Mouse (Mus musculus): ENCODE data around the gene Idua. TPM values are rescaled to one million over a fixed set of nuclear protein-coding genes. Genes with fewer than 3 reads are reported as not detected.
A peak's percentile ranks its signal among the peaks of the same experiment; 100 is the strongest.

Gene Idua
- total RNA-seq, 2 experiments from 2014 or later = 14.3 to 14.8 TPM

DNA sequence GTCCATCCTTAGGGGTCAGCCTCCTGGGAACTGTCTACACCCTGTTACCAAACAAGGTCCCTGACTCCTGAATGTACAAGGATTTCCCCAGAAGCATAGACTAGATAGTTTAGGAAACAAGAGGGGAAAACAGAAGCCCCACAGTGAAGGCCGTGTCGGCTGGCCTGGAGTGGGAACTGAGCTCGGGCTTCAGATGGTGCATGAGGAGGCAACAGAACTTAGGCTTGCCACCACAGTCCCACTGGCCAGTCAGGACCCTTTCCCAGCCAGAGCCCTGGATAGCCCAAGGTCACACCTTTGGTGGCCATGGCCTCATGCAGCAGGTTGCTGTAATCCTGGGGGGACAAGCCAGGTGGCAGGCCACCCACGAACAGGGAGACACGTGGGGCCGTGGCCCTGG is 6.8 kb upstream of the Idua start:
- DNase-seq (ENCODE audit: low spot score in 2 of 2) = no peak

DNA sequence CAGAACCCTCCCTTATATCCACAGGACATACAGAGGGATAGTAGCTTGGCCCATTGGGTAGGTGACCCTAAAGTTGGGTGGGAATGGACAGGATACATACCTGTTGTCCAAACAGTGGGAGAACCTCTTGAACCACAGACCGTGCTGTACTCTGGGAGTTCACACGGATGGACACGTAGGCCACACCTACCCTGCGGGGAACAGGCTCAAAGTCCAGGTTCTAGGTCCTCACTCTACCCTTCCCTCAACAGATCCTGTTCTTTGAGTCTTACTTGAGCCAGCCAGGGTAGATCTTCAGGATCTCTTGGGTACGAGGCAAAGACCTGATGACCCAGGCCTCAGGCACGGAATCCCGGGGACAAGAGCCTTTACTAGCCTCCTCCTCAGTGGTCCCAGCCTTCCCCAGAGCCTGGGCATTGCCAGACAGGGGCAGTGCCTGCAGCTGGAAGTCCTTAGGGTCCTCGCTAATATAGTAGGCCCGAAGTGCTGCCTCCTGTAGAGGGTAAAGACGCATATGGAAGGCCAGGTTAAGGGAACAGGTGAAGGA is 5.6 kb upstream of the Idua start:
- no peak for DNase-seq (ENCODE audit: low spot score in 2 of 2)

DNA sequence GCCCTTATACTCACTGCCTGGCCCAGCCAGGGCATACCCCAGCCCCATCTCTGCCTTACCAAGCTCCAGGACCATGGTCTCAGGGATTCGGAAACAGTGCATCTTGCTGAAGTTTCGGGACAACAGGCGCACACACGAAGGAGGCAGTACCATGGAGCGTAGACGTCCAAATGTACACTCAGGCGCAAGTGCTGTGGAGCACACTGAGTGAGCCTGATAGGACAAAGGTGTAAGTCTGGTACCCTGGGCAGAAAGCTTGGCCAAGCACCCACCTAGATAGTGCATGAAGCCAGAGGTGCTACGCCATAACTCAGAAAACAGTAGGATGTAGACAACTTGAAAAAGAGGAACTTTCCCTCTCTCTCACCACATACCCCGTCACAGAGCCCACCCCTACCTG is 4.8 kb upstream of the Idua start:
- no peak for DNase-seq (ENCODE audit: low spot score in 2 of 2)

- DNase-seq (ENCODE audit: low spot score in 2 of 2) = no peak
Observed at GRCm38 (mm10) chr5:108655891-108656650, 4.1 kb upstream of the Idua start.

- DNase-seq (ENCODE audit: low spot score in 2 of 2) = no peak
Observed at GRCm38 (mm10) chr5:108657406-108657805, 2.7 kb upstream of the Idua start.

- no peak for DNase-seq (ENCODE audit: low spot score in 2 of 2)
Observed at GRCm38 (mm10) chr5:108658611-108659010, 1.5 kb upstream of the Idua start.

DNA sequence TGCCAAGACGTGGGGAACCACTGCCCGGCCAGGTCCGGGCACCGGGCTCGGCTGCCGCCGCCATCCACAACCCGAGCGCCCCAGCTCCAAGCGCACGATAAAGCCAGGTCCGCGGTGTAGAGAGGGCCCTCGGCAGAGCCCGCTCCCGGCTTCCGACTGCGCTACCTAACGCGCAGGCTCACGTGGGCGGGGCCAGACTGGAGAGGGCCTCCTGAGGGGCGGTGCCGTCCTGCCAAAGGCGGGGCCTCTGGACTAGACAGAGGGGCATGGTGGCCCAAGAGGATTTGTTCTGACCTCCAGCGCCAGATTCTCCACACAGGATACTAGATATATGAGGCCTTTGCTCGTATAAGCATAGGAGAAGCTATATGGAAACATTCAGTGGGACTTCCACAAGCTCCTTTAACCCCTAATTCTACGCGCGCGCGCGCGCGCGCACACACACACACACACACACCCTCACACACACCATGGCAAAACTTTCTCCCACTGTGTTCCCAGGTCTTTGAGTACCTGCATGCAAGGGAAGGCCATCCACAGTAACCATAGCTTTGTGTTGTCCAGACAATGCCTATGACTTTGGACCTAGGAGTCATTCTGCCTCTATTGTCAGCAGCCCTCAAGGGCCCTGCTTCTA is 619 bp downstream of the Idua start:
- DNase-seq (ENCODE audit: low spot score in 2 of 2) = peak; percentile 88 to 89

DNA sequence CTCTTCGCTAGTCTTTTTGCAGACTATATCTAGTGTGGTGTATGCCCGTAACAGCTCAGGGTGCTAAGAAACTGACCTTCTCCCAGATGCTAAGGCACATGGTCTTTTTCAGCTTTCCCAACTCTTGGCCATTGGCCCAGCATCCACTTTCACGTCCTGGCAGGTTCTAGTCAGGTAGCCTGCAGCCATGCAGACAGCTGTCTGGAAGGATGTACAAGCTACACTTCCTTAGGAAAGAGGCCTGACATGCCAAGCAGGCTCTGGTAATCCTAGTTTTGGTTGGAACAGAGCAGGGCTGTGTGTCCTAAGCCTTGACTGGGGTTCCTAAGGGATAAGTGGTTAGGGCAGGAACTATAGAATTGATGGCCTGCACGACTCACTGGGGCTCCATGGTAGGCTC is 2.6 kb downstream of the Idua start:
- DNase-seq (ENCODE audit: low spot score in 2 of 2) = no peak

DNA sequence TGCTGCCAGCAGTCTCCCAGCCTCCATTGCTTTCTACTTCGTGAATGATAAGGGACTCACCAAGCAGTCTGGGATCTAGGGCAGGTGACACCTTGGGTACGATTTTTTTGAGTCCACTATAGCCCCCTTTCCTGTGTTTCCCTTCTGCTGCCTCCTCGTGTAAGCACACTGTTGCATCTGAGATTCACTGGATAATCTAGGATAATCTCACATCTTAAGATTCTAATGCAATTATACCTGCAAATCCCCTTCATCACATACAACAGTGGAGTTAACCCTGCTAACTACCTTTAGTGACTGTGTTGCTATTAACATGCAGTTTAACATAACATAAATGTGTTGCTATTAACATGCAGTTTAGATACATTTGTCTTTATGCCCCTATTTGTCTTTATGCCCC is 4.9 kb downstream of the Idua start:
- DNase-seq (ENCODE audit: low spot score in 2 of 2) = no peak

DNA sequence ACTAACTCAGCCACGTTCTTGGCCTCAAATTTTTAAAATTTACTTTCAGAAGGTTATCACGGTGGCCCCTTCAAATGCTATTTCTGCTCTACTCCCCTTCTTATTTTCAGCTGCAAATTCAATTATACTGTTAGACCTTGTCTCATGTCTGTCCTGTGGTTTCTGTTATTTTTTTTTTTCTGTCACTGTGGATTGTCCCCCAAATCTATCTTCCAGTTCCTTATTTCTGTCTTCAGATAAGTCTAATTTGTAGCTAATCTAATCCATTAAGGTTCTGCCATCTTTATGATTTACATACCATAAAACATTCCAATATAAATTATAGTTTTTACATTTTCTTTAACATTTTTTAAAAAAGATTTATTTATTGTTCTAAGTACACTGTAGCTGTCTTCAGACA is 7.2 kb downstream of the Idua start:
- no peak for DNase-seq (ENCODE audit: low spot score in 2 of 2)

GRCm38 (mm10) chr5:108668387-108668932 is 8.3 kb downstream of the Idua start:
- DNase-seq (ENCODE audit: low spot score in 2 of 2) = no peak

DNA sequence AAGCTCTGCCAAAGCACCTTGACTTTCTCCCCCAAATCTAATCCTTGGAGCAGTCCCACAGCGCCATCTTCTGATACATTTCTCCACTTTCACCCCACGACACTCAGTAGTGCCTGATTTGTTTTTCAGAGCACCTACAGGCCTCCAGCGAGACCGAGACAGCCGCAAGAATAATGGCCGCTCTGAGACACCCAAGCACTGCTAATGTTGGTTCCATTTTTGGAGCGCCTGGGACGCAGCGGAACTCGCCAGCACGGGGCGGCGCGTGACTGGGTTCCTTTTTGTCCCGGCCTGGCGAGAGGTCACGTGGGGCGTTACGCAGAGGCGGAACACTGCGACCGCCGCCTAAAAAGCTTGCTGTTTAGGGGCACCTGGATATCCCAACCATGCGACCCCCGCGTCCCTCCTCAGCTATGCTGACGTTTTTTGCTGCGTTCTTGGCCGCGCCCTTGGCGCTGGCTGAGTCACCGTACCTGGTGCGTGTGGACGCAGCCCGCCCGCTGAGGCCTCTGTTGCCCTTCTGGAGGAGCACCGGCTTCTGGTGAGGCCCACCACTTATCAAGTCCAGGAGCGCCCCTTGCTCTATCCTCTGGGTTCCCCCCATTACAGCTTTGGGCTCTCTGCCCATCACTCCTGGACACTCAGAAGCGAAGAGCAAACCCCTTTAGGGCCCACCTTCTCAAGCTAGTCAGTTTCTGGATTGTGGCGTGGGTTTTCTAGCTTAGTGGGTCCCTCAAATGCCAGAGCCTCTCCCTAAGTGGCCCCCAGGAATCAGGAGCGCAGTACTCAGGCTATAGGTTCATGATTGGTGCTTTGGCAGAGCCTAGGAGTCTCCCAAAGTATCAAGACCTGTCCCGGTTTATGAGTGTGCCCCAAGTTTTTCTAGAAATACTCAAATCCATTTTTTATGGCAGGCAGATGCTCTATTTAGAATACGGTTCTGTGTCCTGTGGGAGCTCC is 9.1 kb downstream of the Idua start, which contains the start of gene Dgkq:
Gene Dgkq, minus strand, starts transcription at position 696 of the 960 bp plus-strand sequence.
- DNase-seq (ENCODE audit: low spot score in 2 of 2) = peak; percentile 85

GRCm38 (mm10) chr5:108669986-108670385 is 9.9 kb downstream of the Idua start:
- no peak for DNase-seq (ENCODE audit: low spot score in 2 of 2)

GRCm38 (mm10) chr5:108670785-108671184 is 10.7 kb downstream of the Idua start:
- DNase-seq (ENCODE audit: low spot score in 2 of 2) = peak in 1 of 2 experiments; percentile 58

DNA sequence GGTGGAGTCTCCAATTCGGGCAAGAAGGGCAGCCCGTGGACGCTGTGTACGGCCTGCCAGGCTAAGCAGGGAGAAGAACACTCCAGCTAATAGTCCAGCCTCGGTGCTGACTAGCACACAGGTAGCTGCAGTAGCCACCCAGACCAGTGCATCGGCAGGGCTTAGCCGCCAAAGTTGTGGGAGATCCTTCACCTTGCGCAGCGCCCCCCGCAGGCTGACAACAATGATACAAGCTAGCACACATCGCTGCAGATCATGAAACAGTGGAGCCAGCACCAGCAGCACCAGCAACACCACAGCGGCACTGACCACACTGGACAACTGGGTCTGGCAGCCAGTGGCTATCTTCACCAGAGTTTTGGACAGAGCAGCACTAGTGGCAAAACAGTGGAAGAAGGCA is 11.6 kb downstream of the Idua start:
- DNase-seq (ENCODE audit: low spot score in 2 of 2) = no peak

GRCm38 (mm10) chr5:108674624-108675023 is 14.5 kb downstream of the Idua start:
- DNase-seq (ENCODE audit: low spot score in 2 of 2) = no peak

DNA sequence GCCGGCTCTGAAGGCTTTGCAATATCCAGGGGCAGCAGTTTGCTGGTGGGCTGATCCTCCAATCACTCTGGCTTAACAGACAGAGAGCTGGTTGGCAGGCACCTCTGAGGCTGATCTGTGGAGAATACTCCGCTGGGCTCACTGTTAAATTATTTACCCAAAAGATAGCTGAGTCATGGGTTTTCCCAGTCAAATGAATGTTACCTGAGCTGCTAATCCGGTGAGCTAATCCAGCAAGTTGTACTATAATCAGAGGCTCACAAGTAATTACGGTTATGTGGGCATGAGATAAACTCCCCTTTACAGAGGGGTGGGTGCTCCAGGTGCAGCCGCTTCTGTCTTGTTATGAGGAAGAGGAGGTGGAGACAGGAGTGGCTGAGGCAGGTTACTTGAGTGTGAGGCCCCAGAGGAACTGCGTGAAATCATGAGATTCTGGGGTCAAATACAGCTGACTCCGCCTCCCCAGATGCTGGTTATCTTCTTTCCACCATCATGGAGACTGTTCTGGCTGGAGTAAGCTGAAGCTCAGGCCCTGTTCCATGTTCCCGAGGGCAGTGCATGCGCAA is 15.2 kb downstream of the Idua start, which contains the start of gene Slc26a1:
Gene Slc26a1, minus strand, starts transcription at position 319 of the 566 bp plus-strand sequence.
- no peak for DNase-seq (ENCODE audit: low spot score in 2 of 2)

DNA sequence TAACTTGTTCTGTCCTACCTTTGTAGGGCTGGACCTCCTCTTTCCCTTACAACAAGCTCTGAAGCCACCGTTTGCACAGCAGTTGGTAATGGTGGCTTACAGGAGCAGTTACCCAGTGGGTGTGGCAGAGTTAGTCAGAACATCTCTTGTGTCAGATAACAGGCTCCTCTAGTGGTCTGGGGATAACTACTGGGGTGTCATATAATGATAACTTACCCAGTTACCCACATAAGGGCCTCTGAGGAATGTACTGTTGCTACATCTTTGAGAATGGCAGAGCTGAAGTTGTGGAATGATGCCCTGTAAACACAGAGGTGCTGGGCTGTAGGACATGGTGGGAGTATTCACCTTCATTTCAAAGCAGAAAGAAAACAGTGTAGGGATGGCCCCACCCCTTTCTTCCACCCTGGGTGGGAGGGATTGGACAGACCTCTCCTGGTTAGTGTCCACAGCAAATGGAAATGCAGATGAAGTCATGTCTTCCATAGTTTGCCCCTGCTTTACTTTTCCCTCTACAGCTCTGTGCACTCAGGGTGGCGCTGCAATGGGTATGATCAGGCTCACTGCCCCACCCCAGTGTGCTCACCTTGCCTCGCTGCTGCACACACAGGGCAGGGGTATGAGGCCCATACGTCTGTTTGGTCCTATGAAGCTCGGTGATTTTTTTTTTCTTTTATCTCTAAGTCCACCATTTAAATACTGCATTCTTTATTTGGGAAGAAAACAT is 16.8 kb downstream of the Idua start:
- no peak for DNase-seq (ENCODE audit: low spot score in 2 of 2)

DNA sequence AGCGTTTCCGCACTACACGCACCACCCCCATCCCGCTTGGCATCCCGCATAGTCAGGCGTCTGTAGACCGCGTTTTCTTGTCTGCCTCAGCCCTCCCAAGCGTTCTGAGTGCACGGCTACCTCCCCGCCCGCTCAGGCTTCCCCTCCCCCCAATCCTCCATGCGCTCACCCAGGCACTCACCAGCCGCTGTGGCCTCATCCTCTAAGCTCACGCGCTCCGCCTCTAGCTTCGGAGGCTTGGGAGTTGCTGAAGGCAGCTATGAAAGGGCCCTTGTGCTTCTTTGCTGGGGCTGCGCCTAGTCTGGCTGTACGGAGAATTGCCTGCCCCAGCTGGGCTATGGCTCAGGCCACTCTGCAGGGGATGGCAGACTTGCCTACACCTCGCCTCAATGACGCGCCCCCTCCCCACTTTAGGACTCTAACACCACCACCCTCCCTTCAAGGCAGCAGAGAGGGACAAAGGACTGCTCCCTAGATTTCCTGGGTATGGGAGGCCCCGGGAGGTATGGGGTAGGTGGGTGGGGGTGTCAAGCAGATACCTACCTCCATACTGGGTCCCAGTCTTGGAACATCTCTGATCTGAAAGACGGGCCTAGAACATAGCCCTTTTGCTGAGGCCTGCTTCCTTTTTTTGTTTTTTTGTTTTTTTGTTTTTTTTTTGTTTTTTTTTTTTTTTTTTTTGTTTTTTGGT is 17.6 kb downstream of the Idua start:
- no peak for DNase-seq (ENCODE audit: low spot score in 2 of 2)

Measured in adrenal gland, adult 18-20 months (tissue).